Mouse (Mus musculus) heart, postnatal 0 days (tissue): Measurements from ENCODE around the gene Churc1. TPM values are rescaled to one million over a fixed set of nuclear protein-coding genes. Genes with fewer than 3 reads are reported as not detected.
"Not testable (repeated sequence)": the region's sequence is repeated elsewhere in the genome, so short reads cannot be mapped to it uniquely, and the experiment has no call there.

Source experiments
- ATAC-seq: fragments of 200-750 bp; cut with Nextera tagmentation; 2 replicates; pipeline ENCODE4 v1.8.0; 2017; ENCODE audit warnings: low read depth, moderate number of reproducible peaks, moderate library complexity; ENCODE audit not compliant: insufficient read depth
- DNase-seq: peaks from one replicate; pipeline ENCODE4 v3.0.0-alpha.2; 2016; ENCODE audit warnings: low spot score
- H3K27ac ChIP-seq: fragments of 300-500 bp; sonication (generic); 2 replicates; pipeline ENCODE4 v1.5.1; 2014; ENCODE audit warnings: low read depth, mild to moderate bottlenecking
- H3K27me3 ChIP-seq: fragments of 300-500 bp; sonication (generic); 2 replicates; pipeline ENCODE4 v1.6.1; 2014; ENCODE audit warnings: low read length, mixed read lengths; ENCODE audit not compliant: control insufficient read depth, insufficient read depth
- H3K36me3 ChIP-seq: fragments of 300-500 bp; sonication (generic); replicated peaks from 2 replicates; pipeline ENCODE4 v1.6.1; 2014; ENCODE audit warnings: low read length, mixed read lengths; ENCODE audit not compliant: control insufficient read depth, insufficient read depth
- H3K4me1 ChIP-seq: fragments of 300-500 bp; sonication (generic); 2 replicates; pipeline ENCODE4 v1.6.1; 2014; ENCODE audit warnings: antibody characterized with exemption; ENCODE audit not compliant: control insufficient read depth, insufficient read depth
- H3K4me2 ChIP-seq: fragments of 300-500 bp; sonication (generic); 2 replicates; pipeline ENCODE4 v1.6.1; 2014; ENCODE audit warnings: low read depth, mild to moderate bottlenecking, low read length, moderate library complexity
- H3K4me3 ChIP-seq: fragments of 300-500 bp; sonication (generic); 2 replicates; pipeline ENCODE4 v1.5.1; 2014; ENCODE audit warnings: low read depth, low read length
- H3K9ac ChIP-seq: fragments of 300-500 bp; sonication (generic); replicated peaks from 2 replicates; pipeline ENCODE4 v1.6.1; 2014; ENCODE audit warnings: low read depth, low read length, mixed read lengths
- H3K9me3 ChIP-seq: fragments of 300-500 bp; sonication (generic); replicated peaks from 2 replicates; pipeline ENCODE4 v1.6.1; 2016; ENCODE audit warnings: low read length; ENCODE audit not compliant: control insufficient read depth
- CTCF ChIP-seq: IDR thresholded peaks from 2 replicates; pipeline ENCODE4 v1.5.1; 2016; ENCODE audit warnings: antibody characterized with exemption, control low read depth, low read depth
- EP300 ChIP-seq: IDR thresholded peaks from 2 replicates; pipeline ENCODE4 v1.6.1; 2016; ENCODE audit warnings: antibody characterized with exemption, low read depth
- WGBS: fragments of 180-500 bp; shearing (Covaris S2); extraction: QIAGEN DNeasy Blood & Tissue Kit; methylation state at CpG from one replicate; pipeline ENCODE4 v1.1.7; 2014; 5-methylcytosine and 5-hydroxymethylcytosine counted together
- polyA plus RNA-seq: library from polyadenylated mRNA; unstranded; fragments of >200 nt; fragmentation: Nextera tagmentation; extraction: Ambion mirVana; gene quantifications from 2 replicates; pipeline ENCODE4 v1.2.1, GENCODE M21; 2015
- total RNA-seq: library from RNA; depleted of rRNA; stranded (reverse); fragments of >200 nt; gene quantifications from 2 replicates; pipeline ENCODE4 v1.2.3, GENCODE M21; 2014; ENCODE audit warnings: low replicate concordance

The Churc1 gene
- total and polyA plus RNA-seq, 2 experiments from 2014 or later, result 131 to 307 TPM

DNA sequence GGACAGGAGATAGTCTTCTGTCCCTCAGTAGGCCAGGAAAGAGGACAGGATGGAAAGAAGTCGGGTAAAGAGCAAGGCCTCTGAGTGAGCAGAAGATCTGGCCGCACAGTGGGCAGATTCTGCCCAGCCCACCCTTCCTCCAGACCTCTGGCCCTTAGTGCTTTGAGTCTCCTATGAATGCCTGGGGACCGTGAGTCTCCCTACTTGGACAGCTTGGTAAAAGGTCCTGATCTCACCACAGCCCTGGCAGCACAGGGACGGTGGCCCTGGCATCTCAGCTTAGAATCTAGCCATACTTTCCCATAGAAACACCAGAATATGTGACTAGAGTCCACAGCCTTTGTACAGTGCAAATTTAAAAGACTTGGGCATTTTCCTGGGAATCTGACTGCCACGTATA is 14.6 kb downstream of the Churc1 start:
- 86% methylated on average over 5 of the region's 5 CpGs for WGBS
- DNase-seq, result no peak
- H3K4me1 ChIP-seq, result peaks cover 8% of the 10 kb centered on the region; the same call in 1 of the 2 replicates
- no peak for ATAC-seq
- H3K27me3 ChIP-seq, result no peaks in the 10 kb centered on the region
- H3K9ac ChIP-seq, result no peak overlapping the region
- H3K4me2 ChIP-seq, result no peak overlapping the region
- no peaks in the 10 kb centered on the region for H3K9me3 ChIP-seq
- peaks cover 13% of the 10 kb centered on the region for H3K36me3 ChIP-seq
- H3K27ac ChIP-seq, result no peak overlapping the region
- no peak overlapping the region for H3K4me3 ChIP-seq
- TF ChIP-seq CTCF (no peak), EP300 (no peak)

DNA sequence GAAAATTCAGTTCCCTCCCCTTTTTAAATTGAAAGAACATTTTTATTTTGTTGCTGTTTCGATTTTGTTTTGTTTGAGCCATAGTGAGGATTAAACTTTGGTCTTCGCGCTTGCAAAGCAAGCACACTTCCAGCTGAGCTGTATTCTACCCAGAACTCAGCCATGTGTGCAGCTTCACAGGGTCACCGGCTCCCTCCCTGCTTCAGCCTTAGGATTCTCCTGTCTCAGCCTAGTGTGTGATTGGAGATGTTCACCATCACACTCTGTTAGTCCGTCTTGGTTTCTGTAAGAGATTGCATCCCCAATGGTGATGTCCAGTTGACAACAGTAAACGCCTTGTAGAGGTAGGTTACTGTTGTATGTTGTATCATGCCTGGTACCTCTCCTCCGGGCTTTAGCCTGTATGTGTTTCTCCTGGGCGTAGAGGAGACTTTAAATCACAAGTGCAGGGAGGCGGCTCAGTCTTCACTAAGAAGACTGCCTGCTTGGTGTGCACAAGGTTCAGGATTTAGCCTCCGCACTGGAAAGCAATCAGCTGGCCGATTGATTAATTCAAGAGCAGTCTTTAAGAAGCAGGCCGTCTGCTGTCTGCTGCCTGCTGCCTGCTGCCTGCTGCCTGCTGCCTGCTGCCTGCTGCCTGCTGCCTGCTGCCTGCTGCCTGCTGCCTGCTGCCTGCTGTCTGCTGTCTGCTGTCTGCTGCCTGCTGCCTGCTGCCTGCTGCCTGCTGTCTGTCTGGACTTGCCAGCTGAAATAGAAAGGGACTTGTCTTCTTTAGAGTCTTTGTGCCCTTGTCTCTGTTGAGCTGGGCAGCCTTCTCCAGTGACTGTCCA is 15.5 kb downstream of the Churc1 start:
- Histone ChIP-seq H3K27ac (peak overlapping the region; percentile 43; the same call in 1 of the 2 replicates), H3K4me2 (no peak overlapping the region), H3K27me3 (no peaks in the 10 kb centered on the region), H3K4me1 (peaks cover 8% of the 10 kb centered on the region; the same call in 1 of the 2 replicates), H3K9me3 (no peaks in the 10 kb centered on the region), H3K36me3 (peaks cover 13% of the 10 kb centered on the region), H3K9ac (no peak overlapping the region; the same call in 1 of the 2 replicates), H3K4me3 (no peak overlapping the region)
- DNase-seq (no peak), ATAC-seq (no peak)
- no peak for TF ChIP-seq CTCF
- TF ChIP-seq EP300, result no peak
- WGBS, result 77% methylated on average over 12 of the region's 12 CpGs

DNA sequence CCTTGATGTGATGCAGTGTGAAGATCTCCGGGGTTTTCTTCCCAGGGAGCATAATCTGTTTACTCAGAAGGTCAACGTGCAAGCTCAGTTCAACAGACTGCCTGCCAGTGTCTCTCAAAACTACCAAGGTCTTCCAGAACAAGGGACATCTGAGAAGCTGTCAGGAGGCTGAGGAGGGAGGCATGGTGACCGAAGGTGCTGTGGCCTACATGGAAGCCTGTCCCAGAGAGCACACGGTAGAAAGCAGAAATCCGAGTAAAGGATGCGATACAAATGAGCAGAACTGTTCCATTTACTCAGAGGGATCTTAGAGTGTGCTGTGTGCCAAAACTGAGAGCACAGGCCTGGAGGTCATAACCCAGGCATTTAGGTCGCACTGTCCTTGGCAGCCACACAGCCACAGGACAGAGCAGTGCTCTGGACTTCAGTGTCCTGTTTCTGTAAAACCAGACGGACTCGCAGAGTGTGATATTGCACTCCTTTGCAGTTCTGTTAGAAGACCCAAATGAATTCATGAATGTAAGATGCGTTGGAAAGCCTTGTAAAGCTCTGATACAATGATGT is 18.8 kb downstream of the Churc1 start:
- DNase-seq (no peak), ATAC-seq (peak; percentile 60; the same call in 1 of the 2 replicates)
- Histone ChIP-seq H3K27ac (peak overlapping the region; percentile 58), H3K9ac (no peak overlapping the region), H3K4me2 (no peak overlapping the region), H3K36me3 (peaks cover 8% of the 10 kb centered on the region; the same call in 1 of the 2 replicates), H3K4me3 (no peak overlapping the region), H3K9me3 (no peaks in the 10 kb centered on the region), H3K27me3 (no peaks in the 10 kb centered on the region), H3K4me1 (peaks cover 19% of the 10 kb centered on the region)
- WGBS, result 33% methylated on average over 10 of the region's 10 CpGs
- TF ChIP-seq EP300 (no peak), CTCF (no peak)

DNA sequence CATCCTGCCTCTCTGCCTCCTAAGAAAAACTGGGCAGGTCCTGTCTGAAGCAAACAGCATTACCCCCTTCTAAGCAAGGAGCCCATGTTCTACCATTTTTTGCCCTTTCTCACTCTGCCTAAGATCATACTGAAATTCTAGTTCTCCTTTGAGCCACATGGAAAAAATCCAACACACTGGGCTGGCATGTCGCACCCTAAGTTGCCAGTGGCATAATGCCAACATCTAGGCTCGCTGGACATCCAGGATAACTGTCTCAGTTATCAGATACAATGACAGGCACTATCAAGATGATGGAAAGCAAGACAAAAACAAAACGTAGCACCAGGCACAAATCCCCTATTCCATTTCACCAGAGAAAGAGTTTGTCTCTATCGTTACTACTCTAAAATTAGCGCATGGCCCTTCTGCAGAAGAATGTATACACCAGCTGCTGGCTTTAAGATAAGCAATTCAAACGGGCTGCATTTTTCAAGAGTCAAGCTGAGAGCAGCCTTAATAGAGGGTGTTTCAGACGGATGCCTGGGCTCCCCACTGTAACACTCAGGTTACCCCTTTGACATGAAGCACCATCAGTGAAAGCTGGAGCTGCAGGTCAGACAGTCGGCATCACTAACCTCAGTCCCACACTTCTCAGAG is 25.2 kb downstream of the Churc1 start:
- TF ChIP-seq CTCF, result no peak
- TF ChIP-seq EP300, result no peak
- Histone ChIP-seq H3K4me1 (peaks cover 28% of the 10 kb centered on the region), H3K27me3 (no peaks in the 10 kb centered on the region), H3K9ac (no peak overlapping the region), H3K36me3 (no peaks in the 10 kb centered on the region), H3K4me2 (peak overlapping the region; percentile 6; the same call in 1 of the 2 replicates), H3K9me3 (no peaks in the 10 kb centered on the region), H3K4me3 (no peak overlapping the region), H3K27ac (peak overlapping the region; percentile 74)
- DNase-seq, result peak; percentile 87
- WGBS, result 12% methylated on average over 8 of the region's 8 CpGs
- ATAC-seq, result peak; percentile 91

DNA sequence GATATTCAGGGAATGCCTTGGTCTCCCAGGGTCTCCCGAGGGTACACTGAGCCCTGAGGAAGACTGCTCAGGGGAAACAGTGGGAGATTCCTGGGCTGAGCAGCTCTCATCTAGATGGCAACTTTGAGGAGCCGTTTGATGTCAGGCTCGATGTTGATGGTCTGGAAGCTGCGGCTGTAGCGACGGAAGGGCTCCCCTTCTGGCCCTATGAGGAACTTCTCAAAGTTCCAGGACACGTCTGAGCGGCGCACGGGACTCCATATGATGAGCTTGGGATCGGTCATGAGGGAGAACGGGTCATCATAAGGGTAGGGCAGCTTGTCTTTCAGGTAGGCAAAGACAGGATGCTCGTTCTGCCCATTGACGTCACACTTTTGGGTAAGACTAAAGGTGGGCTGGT is 27.2 kb downstream of the Churc1 start:
- ATAC-seq, H3K9me3 ChIP-seq, DNase-seq, H3K9ac ChIP-seq, H3K36me3 ChIP-seq, H3K27me3 ChIP-seq, H3K27ac ChIP-seq, H3K4me2 ChIP-seq, H3K4me3 ChIP-seq: not testable (repeated sequence)
- WGBS, result 55% methylated on average over 13 of the region's 14 CpGs
- peaks cover 28% of the 10 kb centered on the region for H3K4me1 ChIP-seq
